Mouse (Mus musculus) kidney, embryonic 14.5 days (tissue): Measurements from ENCODE around the gene Cyfip2. TPM values are rescaled to one million over a fixed set of nuclear protein-coding genes. Genes with fewer than 3 reads are reported as not detected.
A peak's percentile ranks its signal among the peaks of the same experiment; 100 is the strongest.

Source experiments
- ATAC-seq: fragments of 200-750 bp; cut with Nextera tagmentation; 2 replicates; pipeline ENCODE4 v1.8.0; 2017; ENCODE audit warnings: moderate number of reproducible peaks, mild to moderate bottlenecking, moderate TSS enrichment, moderate library complexity; ENCODE audit not compliant: low FRiP score, low TSS enrichment
- H3K27ac ChIP-seq: fragments of 300-500 bp; sonication (generic); 2 replicates; pipeline ENCODE4 v1.5.1; 2014; ENCODE audit warnings: low read depth, mild to moderate bottlenecking, low read length, moderate library complexity, mixed read lengths
- H3K27me3 ChIP-seq: fragments of 300-500 bp; sonication (generic); 2 replicates; pipeline ENCODE4 v1.6.1; 2014; ENCODE audit warnings: mild to moderate bottlenecking, low read length; ENCODE audit not compliant: control insufficient read depth, insufficient read depth
- H3K36me3 ChIP-seq: fragments of 300-500 bp; sonication (generic); 2 replicates; pipeline ENCODE4 v1.6.1; 2014; ENCODE audit warnings: low read length, mixed read lengths; ENCODE audit not compliant: control insufficient read depth, insufficient read depth
- H3K4me1 ChIP-seq: fragments of 300-500 bp; sonication (generic); 2 replicates; pipeline ENCODE4 v1.6.1; 2014; ENCODE audit warnings: low read length, mixed read lengths; ENCODE audit not compliant: control insufficient read depth, insufficient read depth
- H3K4me2 ChIP-seq: fragments of 300-500 bp; sonication (generic); replicated peaks from 2 replicates; pipeline ENCODE4 v1.6.1; 2014; ENCODE audit warnings: low read depth, mild to moderate bottlenecking, low read length
- H3K4me3 ChIP-seq: fragments of 300-500 bp; sonication (generic); 2 replicates; pipeline ENCODE4 v1.5.1; 2014; ENCODE audit warnings: mild to moderate bottlenecking, low read length
- H3K9ac ChIP-seq: fragments of 300-500 bp; sonication (generic); 2 replicates; pipeline ENCODE4 v1.6.1; 2014; ENCODE audit warnings: low read depth, mild to moderate bottlenecking, low read length, moderate library complexity
- H3K9me3 ChIP-seq: fragments of 300-500 bp; sonication (generic); 2 replicates; pipeline ENCODE4 v1.6.1; 2016; ENCODE audit warnings: low read length; ENCODE audit not compliant: control insufficient read depth
- WGBS: fragments of 180-500 bp; shearing (Covaris S2); extraction: QIAGEN DNeasy Blood & Tissue Kit; methylation state at CpG from one replicate; pipeline ENCODE4 v1.1.7; 2014; 5-methylcytosine and 5-hydroxymethylcytosine counted together
- polyA plus RNA-seq: library from polyadenylated mRNA; unstranded; fragments of >200 nt; fragmentation: Nextera tagmentation; extraction: Ambion mirVana; gene quantifications from 2 replicates; pipeline ENCODE4 v1.2.1, GENCODE M21; 2014

Gene Cyfip2
- 9.4 and 19.2 TPM in 2 replicates for polyA plus RNA-seq

- Histone ChIP-seq H3K9ac (peak within 1 kb of the TSS; percentile 70), H3K36me3 (no peaks in the 10 kb centered on the region), H3K4me1 (peaks cover 8% of the 10 kb centered on the region; the same call in 1 of the 2 replicates), H3K27me3 (no peaks in the 10 kb centered on the region), H3K27ac (peak within 1 kb of the TSS; percentile 24; the same call in 1 of the 2 replicates), H3K4me2 (peak within 1 kb of the TSS; percentile 94), H3K9me3 (no peaks in the 10 kb centered on the region), H3K4me3 (peak within 1 kb of the TSS; percentile 72)
- 7% methylated on average over 14 of the region's 14 CpGs for WGBS
- ATAC-seq = 0 out of 2 replicates have a peak, but pooled peaks have one; percentile 7
These were observed at the start of gene Cyfip2 for GRCm38 (mm10) chr11:46312523-46313035. TSS of gene Cyfip2 (minus strand) at chr11:46312859.

- Histone ChIP-seq H3K36me3 (no peaks in the 10 kb centered on the region), H3K9ac (no peak overlapping the region), H3K27me3 (no peaks in the 10 kb centered on the region), H3K4me3 (no peak overlapping the region), H3K27ac (no peak overlapping the region), H3K4me1 (no peaks in the 10 kb centered on the region), H3K4me2 (no peak overlapping the region), H3K9me3 (no peaks in the 10 kb centered on the region)
- 88% methylated on average over 2 of the region's 2 CpGs for WGBS
- ATAC-seq = no peak
These were observed 48.5 kb upstream of the Cyfip2 start for GRCm38 (mm10) chr11:46360991-46361665.

- Histone ChIP-seq H3K4me2 (no peak overlapping the region), H3K9me3 (no peaks in the 10 kb centered on the region), H3K9ac (no peak overlapping the region), H3K4me1 (no peaks in the 10 kb centered on the region), H3K27me3 (no peaks in the 10 kb centered on the region), H3K36me3 (no peaks in the 10 kb centered on the region), H3K27ac (no peak overlapping the region), H3K4me3 (no peak overlapping the region)
- no peak for ATAC-seq
- 71% methylated on average over 1 of the region's 1 CpGs for WGBS
These were observed 45.7 kb upstream of the Cyfip2 start for GRCm38 (mm10) chr11:46358369-46358768.

- H3K4me2 ChIP-seq = no peak overlapping the region
- no peaks in the 10 kb centered on the region for H3K9me3 ChIP-seq
- no peak overlapping the region for H3K4me3 ChIP-seq
- H3K36me3 ChIP-seq = no peaks in the 10 kb centered on the region
- no peak for ATAC-seq
- no peaks in the 10 kb centered on the region for H3K27me3 ChIP-seq
- WGBS = 60% methylated on average over 2 of the region's 2 CpGs
- no peak overlapping the region for H3K27ac ChIP-seq
- no peak overlapping the region for H3K9ac ChIP-seq
- no peaks in the 10 kb centered on the region for H3K4me1 ChIP-seq
These were observed 37.2 kb upstream of the Cyfip2 start for GRCm38 (mm10) chr11:46349681-46350410.

GRCm38 (mm10) chr11:46348416-46348815 lies 35.8 kb upstream of the Cyfip2 start:
- Histone ChIP-seq H3K4me1 (no peaks in the 10 kb centered on the region), H3K4me2 (no peak overlapping the region), H3K9ac (no peak overlapping the region), H3K9me3 (no peaks in the 10 kb centered on the region), H3K36me3 (no peaks in the 10 kb centered on the region), H3K27ac (no peak overlapping the region), H3K27me3 (no peaks in the 10 kb centered on the region), H3K4me3 (no peak overlapping the region)
- 89% methylated on average over 3 of the region's 3 CpGs for WGBS
- no peak for ATAC-seq

- no peak overlapping the region for H3K4me3 ChIP-seq
- no peaks in the 10 kb centered on the region for H3K4me1 ChIP-seq
- 87% methylated on average over 5 of the region's 5 CpGs for WGBS
- H3K36me3 ChIP-seq = no peaks in the 10 kb centered on the region
- H3K9ac ChIP-seq = no peak overlapping the region
- no peak for ATAC-seq
- no peaks in the 10 kb centered on the region for H3K27me3 ChIP-seq
- H3K4me2 ChIP-seq = no peak overlapping the region
- no peak overlapping the region for H3K27ac ChIP-seq
- no peaks in the 10 kb centered on the region for H3K9me3 ChIP-seq
These were observed 35.1 kb upstream of the Cyfip2 start for GRCm38 (mm10) chr11:46347756-46348155.

- Histone ChIP-seq H3K27ac (no peak overlapping the region), H3K9me3 (no peaks in the 10 kb centered on the region), H3K9ac (no peak overlapping the region), H3K4me3 (no peak overlapping the region), H3K4me2 (no peak overlapping the region), H3K4me1 (no peaks in the 10 kb centered on the region), H3K36me3 (no peaks in the 10 kb centered on the region), H3K27me3 (no peaks in the 10 kb centered on the region)
- WGBS = 42% methylated on average over 5 of the region's 5 CpGs
- ATAC-seq = no peak
These were observed 31.4 kb upstream of the Cyfip2 start for GRCm38 (mm10) chr11:46343886-46344546.

- Histone ChIP-seq H3K9me3 (no peaks in the 10 kb centered on the region), H3K4me1 (no peaks in the 10 kb centered on the region), H3K4me3 (no peak overlapping the region), H3K4me2 (no peak overlapping the region), H3K27me3 (no peaks in the 10 kb centered on the region), H3K9ac (no peak overlapping the region), H3K27ac (no peak overlapping the region), H3K36me3 (no peaks in the 10 kb centered on the region)
- ATAC-seq = no peak
- WGBS = 92% methylated on average over 4 of the region's 4 CpGs
These were observed 29.3 kb upstream of the Cyfip2 start for GRCm38 (mm10) chr11:46341960-46342359.
